Mouse (Mus musculus): Measurements from ENCODE around the gene Utp15.

GRCm38 (mm10) chr13:98305257-98305656 is 42.4 kb upstream of the Utp15 start:
- TF ChIP-seq CTCF (IDR thresholded peaks at IDR 0.05; ENCODE audit: low read depth), result no peak
- no peak for TF ChIP-seq EP300 (optimal IDR thresholded peaks at IDR 0.05)
